Mouse (Mus musculus) left cerebral cortex, postnatal 14 days (tissue): ENCODE results near the gene Setd6. TPM values are rescaled to one million over a fixed set of nuclear protein-coding genes. Genes with fewer than 3 reads are reported as not detected.
A peak's percentile ranks its signal among the peaks of the same experiment; 100 is the strongest.

Experiments used
- DNase-seq, 2 experiments: peaks; one replicate each; pipeline ENCODE4 v3.0.0; 2021 to 2022; ENCODE audit warnings: low spot score in 2 of 2, mixed read lengths in 1 of 2
- intact Hi-C: fragments of 180-260 bp; cut with DNase I; formaldehyde crosslinking; loops from one replicate; pipeline ENCODE4 v1.15.1; 2025
- total RNA-seq, 2 experiments: library from RNA; stranded (reverse); gene quantifications; 2 replicates each; pipeline ENCODE4 v1.2.3; 2021

The Setd6 gene
- total RNA-seq, 2 experiments from 2014 or later = 15.8 to 17.4 TPM

- intact Hi-C loops = no loop called here
- DNase-seq = peak; percentile 87 to 92
Measured at GRCm38 (mm10) chr8:95703461-95704260, 12.0 kb upstream of the Setd6 start.

DNA sequence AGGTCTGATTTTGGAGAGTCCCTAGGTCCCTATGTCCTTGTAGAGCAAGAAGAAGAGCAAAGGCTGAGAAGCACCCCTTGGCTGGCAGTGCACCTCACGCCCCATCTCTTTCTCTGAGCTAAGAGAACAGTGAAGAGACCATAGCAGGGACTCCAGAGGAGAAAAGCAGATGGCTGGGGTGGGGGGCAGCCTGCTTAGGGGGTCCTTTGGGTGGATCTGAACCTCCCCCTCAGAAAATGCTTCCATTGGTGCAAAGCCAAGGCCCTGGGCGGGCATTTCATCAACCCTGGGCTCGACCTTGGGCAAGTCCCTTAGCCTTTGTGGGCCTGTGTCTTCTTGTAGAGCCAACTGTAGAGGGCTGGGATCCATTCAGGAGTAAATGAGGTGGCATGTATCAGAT lies 11.1 kb upstream of the Setd6 start:
- no peak for DNase-seq
- intact Hi-C loops = no loop called here

DNA sequence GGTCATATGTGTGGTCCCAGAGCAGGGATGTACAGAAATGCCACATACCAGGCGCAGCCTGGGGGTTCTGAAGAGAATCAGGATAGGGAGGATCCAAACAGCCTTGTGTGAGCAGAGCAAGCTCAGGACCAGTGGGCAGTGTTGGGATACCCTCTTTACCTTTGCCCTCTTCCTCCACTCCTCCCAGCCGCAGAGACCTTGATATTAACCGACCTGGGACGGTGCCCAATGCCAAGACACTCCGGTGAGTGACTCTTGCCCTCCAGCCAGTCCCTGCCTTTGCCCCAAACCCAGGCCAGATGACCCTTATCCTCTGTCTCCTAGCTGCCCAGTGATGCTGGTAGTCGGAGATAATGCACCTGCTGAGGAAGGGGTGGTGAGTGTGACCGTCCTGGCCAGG lies 6.1 kb upstream of the Setd6 start:
- peak in 1 of 2 experiments; percentile 3 for DNase-seq
- intact Hi-C loops = no loop called here

GRCm38 (mm10) chr8:95711029-95711428 lies 4.7 kb upstream of the Setd6 start:
- intact Hi-C loops = loop anchor here (10.0 kb wide), 1 partner anchor 124 kb away; no protein-coding TSS in a partner anchor
- DNase-seq = peak in 1 of 2 experiments; percentile 8

DNA sequence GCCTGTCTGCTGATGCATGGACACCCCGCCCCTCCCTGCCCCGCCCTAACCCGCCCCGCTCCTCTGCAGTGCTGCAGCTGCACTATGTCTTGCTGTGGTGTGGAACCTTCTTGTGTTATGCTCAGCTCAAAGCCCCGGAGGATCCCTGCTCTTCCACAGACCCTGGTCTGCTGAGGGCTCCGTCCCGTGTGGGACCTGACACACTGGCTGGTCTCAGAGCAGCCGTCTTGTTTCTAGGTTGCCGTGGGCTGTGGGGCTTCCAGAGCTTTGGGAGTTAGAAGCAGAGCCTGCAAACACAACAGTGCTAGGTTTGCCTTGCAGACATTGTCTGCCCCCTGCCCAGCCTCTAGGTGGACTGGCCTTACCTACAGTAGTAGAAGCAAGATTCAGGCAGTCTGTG lies 3.3 kb upstream of the Setd6 start:
- peak in 1 of 2 experiments; percentile 5 for DNase-seq
- intact Hi-C loops = loop anchor here (10.0 kb wide), 1 partner anchor 122 kb away; no protein-coding TSS in a partner anchor

- intact Hi-C loops = loop anchor here (10.0 kb wide), 1 partner anchor 121 kb away; no protein-coding TSS in a partner anchor
- peak; percentile 66 to 78 for DNase-seq
Measured at GRCm38 (mm10) chr8:95713100-95714010, 2.3 kb upstream of the Setd6 start.

DNA sequence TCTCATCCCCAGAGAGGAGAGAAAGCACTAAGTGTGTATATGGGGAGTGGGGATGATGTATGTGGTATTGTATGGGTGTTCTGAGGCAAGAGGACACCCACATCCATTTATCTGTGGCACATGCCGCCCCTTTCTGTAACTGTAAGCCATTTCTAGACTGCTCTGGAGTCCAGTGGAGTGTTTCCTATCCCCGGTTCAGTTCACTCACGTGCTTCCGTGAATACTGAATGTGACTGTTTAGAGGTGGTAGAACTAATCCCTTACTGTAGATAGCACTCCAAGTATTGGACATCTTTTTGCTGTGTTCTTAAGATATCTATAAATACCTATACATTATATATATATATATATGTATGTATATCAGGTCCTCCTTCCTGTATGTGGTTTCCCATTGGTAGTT lies 1.3 kb upstream of the Setd6 start:
- intact Hi-C loops = loop anchor here (10.0 kb wide), 1 partner anchor 120 kb away; no protein-coding TSS in a partner anchor
- DNase-seq = peak; percentile 13

- peak in 1 of 2 experiments; percentile 16 for DNase-seq
- intact Hi-C loops = loop anchor here (10.0 kb wide), 1 partner anchor 120 kb away; no protein-coding TSS in a partner anchor
Measured at GRCm38 (mm10) chr8:95714837-95715413, 756 bp upstream of the Setd6 start.

- peak; percentile 16 to 33 for DNase-seq
Measured at GRCm38 (mm10) chr8:95716546-95717335, 1.1 kb downstream of the Setd6 start.

GRCm38 (mm10) chr8:95727625-95728024 lies 11.9 kb downstream of the Setd6 start:
- intact Hi-C loops = no loop called here
- DNase-seq = no peak

More at GRCm38 (mm10) chr8:95716546-95717335, 1.1 kb downstream of the Setd6 start:
- intact Hi-C loops = loop anchor here (10.0 kb wide), 1 partner anchor 118 kb away; no protein-coding TSS in a partner anchor

DNA sequence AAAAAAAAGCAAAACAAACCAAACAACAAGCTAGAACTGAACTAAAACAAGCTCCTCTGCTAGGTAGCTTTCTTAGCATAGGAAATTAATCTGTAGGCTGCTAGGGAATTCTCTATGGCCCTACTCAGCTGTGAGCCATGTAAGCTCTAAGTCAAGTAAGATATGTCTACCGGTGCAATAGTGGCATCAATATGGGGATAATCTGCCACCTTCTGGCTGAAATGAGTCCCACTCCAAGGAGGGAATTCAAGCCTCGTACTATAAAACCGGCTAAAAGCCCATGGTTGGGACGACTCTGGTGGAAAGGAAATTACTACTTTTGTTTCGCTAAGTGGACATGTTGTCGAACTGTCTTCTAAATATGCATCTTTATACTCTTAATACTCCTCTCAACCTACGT lies 22.9 kb downstream of the Setd6 start:
- peak in 1 of 2 experiments; percentile 30 for DNase-seq
- intact Hi-C loops = no loop called here

DNA sequence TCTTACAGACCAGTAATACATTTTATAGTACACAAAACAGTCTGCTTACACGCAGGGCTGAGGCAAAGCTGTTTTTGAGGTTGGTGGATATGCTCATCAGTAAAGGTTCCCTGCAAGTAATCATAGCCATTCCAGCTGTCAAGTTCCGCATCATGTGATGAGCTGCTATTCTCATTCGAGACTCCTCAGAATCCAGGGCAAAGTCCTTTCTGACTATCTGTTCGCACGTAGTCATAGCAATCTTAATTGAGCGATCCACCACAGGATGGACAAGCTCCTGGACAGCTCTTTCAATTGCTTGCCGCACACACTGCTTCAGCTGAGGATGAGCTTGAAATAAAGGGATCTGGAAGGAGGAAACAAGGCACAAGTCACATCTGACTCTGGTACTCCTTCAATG lies 26.1 kb downstream of the Setd6 start:
- peak in 1 of 2 experiments; percentile 8 for DNase-seq
- intact Hi-C loops = no loop called here

DNA sequence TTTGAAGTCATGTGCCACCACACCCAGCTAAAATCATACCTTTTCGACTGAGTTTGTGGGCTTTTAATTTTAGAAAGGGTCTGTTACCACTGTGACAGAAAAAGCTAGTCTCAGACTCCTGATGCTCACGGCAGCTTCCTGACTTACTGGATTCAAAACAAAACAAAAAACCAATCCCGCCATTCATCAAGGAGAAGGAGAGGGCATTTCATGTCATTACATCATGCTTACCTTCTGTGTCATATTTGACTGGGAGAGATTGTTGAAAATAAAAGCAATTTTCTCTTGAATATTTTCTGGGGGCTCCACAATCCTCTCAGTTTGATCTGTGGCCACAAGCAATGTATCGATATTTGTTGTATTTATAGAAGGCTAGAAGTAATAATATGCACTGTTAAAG lies 32.3 kb downstream of the Setd6 start:
- intact Hi-C loops = no loop called here
- no peak for DNase-seq

- intact Hi-C loops = no loop called here
- DNase-seq = no peak
Measured at GRCm38 (mm10) chr8:95751924-95752323, 36.2 kb downstream of the Setd6 start.

- no peak for DNase-seq
- intact Hi-C loops = no loop called here
Measured at GRCm38 (mm10) chr8:95760323-95760722, 44.6 kb downstream of the Setd6 start.

GRCm38 (mm10) chr8:95764133-95764532 lies 48.5 kb downstream of the Setd6 start:
- DNase-seq = no peak
- intact Hi-C loops = no loop called here
